Mouse (Mus musculus): ENCODE measurements around the gene Gnai2. TPM values are rescaled to one million over a fixed set of nuclear protein-coding genes. Genes with fewer than 3 reads are reported as not detected.

Gnai2 gene
- polyA plus RNA-seq, 1 experiment from 2014 or later = 234 TPM

GRCm38 (mm10) chr9:107594281-107595062 is 40.7 kb downstream of the Gnai2 start:
- H3K4me3 ChIP-seq (ENCODE audit: low read depth, low read length) = no peak overlapping the region
- no peaks in the 10 kb centered on the region for H3K27me3 ChIP-seq (ENCODE audit: control insufficient read depth, insufficient read depth, low read length)
- WGBS = 63% methylated on average over 8 of the region's 8 CpGs
- no peak overlapping the region for H3K9ac ChIP-seq (replicated peaks; ENCODE audit: low read depth, low read length)
- H3K27ac ChIP-seq (ENCODE audit: low read depth, low read length) = no peak overlapping the region
- H3K4me1 ChIP-seq (ENCODE audit: control insufficient read depth, insufficient read depth, low read length) = no peaks in the 10 kb centered on the region
- H3K36me3 ChIP-seq (ENCODE audit: control insufficient read depth, insufficient read depth, low read length) = peaks cover 31% of the 10 kb centered on the region
- no peaks in the 10 kb centered on the region for H3K9me3 ChIP-seq (ENCODE audit: control insufficient read depth, low read length)
- no peak overlapping the region for H3K4me2 ChIP-seq (ENCODE audit: low read depth, low read length)
- no peak for ATAC-seq (ENCODE audit: low read depth)

DNA sequence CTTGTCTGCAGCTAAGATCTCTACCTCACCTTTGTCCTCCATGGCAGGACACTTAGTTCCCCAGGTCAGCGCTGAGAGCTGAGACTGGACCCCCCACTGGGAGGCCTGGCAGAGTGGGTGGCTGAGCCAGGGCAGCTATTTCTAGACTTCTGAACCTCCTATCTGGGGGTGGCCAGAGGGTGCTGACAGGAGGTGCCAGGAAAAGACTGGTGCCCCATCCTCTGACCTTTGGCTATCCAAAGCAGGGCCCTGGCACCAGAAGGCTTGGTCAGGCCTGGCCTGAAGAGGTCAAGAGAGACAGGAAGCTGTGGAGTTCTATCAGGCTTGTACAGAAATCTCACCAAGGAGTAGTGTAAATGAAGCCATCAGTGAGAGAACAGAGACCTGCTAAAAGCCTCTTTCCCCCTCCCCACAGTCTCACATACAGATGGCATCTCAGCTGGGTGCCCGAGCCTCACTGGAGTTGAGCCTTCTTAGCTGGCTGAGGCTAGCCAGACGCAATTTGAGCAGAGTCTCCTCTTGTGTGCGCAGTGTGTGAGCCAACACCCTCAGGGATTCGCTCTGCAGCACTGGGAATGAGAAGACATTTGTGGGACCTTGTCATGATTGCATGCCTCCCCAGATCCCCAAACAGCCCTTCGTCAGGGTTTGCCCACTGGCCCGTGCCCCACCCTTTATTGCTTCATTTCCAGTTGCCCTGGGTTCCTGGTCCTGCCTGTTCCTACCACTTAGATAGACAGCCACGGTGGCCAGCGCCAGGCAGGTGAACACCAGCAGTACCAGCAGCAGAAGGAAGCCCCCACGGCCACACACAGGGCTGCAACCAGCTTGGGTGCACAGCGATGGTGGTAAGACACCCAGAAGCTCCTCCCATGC is 41.8 kb downstream of the Gnai2 start:
- 72% methylated on average over 11 of the region's 11 CpGs for WGBS
- Histone ChIP-seq H3K36me3 (ENCODE audit: control insufficient read depth, insufficient read depth, low read length) (peaks cover 31% of the 10 kb centered on the region), H3K4me2 (ENCODE audit: low read depth, low read length) (no peak overlapping the region), H3K9ac (replicated peaks; ENCODE audit: low read depth, low read length) (no peak overlapping the region), H3K9me3 (ENCODE audit: control insufficient read depth, low read length) (no peaks in the 10 kb centered on the region), H3K27ac (ENCODE audit: low read depth, low read length) (no peak overlapping the region), H3K27me3 (ENCODE audit: control insufficient read depth, insufficient read depth, low read length) (no peaks in the 10 kb centered on the region), H3K4me3 (ENCODE audit: low read depth, low read length) (no peak overlapping the region), H3K4me1 (ENCODE audit: control insufficient read depth, insufficient read depth, low read length) (peaks cover 3% of the 10 kb centered on the region)
- no peak for ATAC-seq (ENCODE audit: low read depth)

- ATAC-seq (ENCODE audit: low read depth) = no peak
- WGBS = 97% methylated on average over 6 of the region's 6 CpGs
- peaks cover 31% of the 10 kb centered on the region for H3K36me3 ChIP-seq (ENCODE audit: control insufficient read depth, insufficient read depth, low read length)
Measured at GRCm38 (mm10) chr9:107590773-107591060, 44.5 kb downstream of the Gnai2 start.

GRCm38 (mm10) chr9:107590058-107590772 is 45.0 kb downstream of the Gnai2 start:
- Histone ChIP-seq H3K9me3 (ENCODE audit: control insufficient read depth, low read length) (no peaks in the 10 kb centered on the region), H3K4me1 (ENCODE audit: control insufficient read depth, insufficient read depth, low read length) (peaks cover 6% of the 10 kb centered on the region), H3K4me2 (ENCODE audit: low read depth, low read length) (no peak overlapping the region), H3K36me3 (ENCODE audit: control insufficient read depth, insufficient read depth, low read length) (peaks cover 31% of the 10 kb centered on the region), H3K9ac (replicated peaks; ENCODE audit: low read depth, low read length) (no peak overlapping the region), H3K27ac (ENCODE audit: low read depth, low read length) (no peak overlapping the region), H3K4me3 (ENCODE audit: low read depth, low read length) (no peak overlapping the region), H3K27me3 (ENCODE audit: control insufficient read depth, insufficient read depth, low read length) (no peaks in the 10 kb centered on the region)
- ATAC-seq (ENCODE audit: low read depth) = no peak
- 93% methylated on average over 25 of the region's 25 CpGs for WGBS

More at GRCm38 (mm10) chr9:107590773-107591060, 44.5 kb downstream of the Gnai2 start:
- no peaks in the 10 kb centered on the region for H3K9me3 ChIP-seq (ENCODE audit: control insufficient read depth, low read length)
- no peak overlapping the region for H3K9ac ChIP-seq (replicated peaks; ENCODE audit: low read depth, low read length)
- H3K4me1 ChIP-seq (ENCODE audit: control insufficient read depth, insufficient read depth, low read length) = peaks cover 6% of the 10 kb centered on the region
- no peaks in the 10 kb centered on the region for H3K27me3 ChIP-seq (ENCODE audit: control insufficient read depth, insufficient read depth, low read length)
- H3K27ac ChIP-seq (ENCODE audit: low read depth, low read length) = no peak overlapping the region
- H3K4me3 ChIP-seq (ENCODE audit: low read depth, low read length) = no peak overlapping the region
- no peak overlapping the region for H3K4me2 ChIP-seq (ENCODE audit: low read depth, low read length)

DNA sequence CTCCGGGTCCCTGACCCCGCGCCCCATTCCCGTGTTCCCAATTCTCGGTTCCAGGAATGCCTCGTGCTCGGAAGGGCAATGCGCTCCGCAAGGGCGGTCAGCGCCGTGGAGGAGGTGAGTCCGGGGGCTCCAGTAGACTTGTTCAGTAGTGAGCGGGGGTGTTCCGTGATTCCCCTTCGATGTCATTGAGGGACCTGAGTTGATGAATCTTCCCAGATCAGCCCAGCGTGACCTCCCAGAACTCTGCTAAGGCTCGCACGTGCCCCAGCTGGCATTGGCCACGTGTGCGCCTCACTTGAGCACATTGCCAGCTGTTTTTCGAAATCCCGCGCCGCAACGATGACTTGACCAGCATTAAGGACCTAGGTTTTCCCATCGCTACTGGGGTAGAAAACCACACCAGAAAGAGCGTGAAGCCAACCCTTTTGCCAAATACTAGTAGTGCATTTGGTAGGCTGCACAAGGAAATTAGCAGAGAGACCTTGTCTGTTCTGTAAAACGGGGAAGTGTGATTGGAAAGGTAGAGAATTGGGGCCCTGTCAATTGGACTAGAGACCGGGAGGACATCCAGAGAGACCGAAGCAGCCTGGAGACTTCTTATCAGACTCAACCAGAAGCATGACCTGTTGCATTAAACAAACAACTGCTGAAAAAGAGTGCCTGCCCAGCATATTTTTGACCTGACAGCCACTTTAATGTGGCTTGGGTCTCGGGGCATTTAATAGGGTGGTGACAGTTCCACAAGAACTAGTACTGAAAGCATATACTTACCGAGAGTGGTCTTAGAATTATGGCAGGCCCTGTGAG is 47.1 kb downstream of the Gnai2 start:
- Histone ChIP-seq H3K36me3 (ENCODE audit: control insufficient read depth, insufficient read depth, low read length) (peaks cover 30% of the 10 kb centered on the region), H3K27ac (ENCODE audit: low read depth, low read length) (no peak overlapping the region), H3K4me1 (ENCODE audit: control insufficient read depth, insufficient read depth, low read length) (peaks cover 6% of the 10 kb centered on the region), H3K27me3 (ENCODE audit: control insufficient read depth, insufficient read depth, low read length) (no peaks in the 10 kb centered on the region), H3K4me2 (ENCODE audit: low read depth, low read length) (peak overlapping the region; percentile 59), H3K9me3 (ENCODE audit: control insufficient read depth, low read length) (no peaks in the 10 kb centered on the region), H3K4me3 (ENCODE audit: low read depth, low read length) (peak overlapping the region; percentile 68), H3K9ac (replicated peaks; ENCODE audit: low read depth, low read length) (peak overlapping the region; percentile 44; the same call in 1 of the 2 replicates)
- peak; percentile 54; the same call in 1 of the 2 replicates for ATAC-seq (ENCODE audit: low read depth)
- 5% methylated on average over 33 of the region's 33 CpGs for WGBS

- Histone ChIP-seq H3K36me3 (ENCODE audit: control insufficient read depth, insufficient read depth, low read length) (peaks cover 30% of the 10 kb centered on the region), H3K27me3 (ENCODE audit: control insufficient read depth, insufficient read depth, low read length) (no peaks in the 10 kb centered on the region), H3K9ac (replicated peaks; ENCODE audit: low read depth, low read length) (peak within 1 kb of the TSS; percentile 44; the same call in 1 of the 2 replicates), H3K4me2 (ENCODE audit: low read depth, low read length) (peak within 1 kb of the TSS; percentile 59), H3K4me1 (ENCODE audit: control insufficient read depth, insufficient read depth, low read length) (peaks cover 6% of the 10 kb centered on the region), H3K9me3 (ENCODE audit: control insufficient read depth, low read length) (no peaks in the 10 kb centered on the region), H3K4me3 (ENCODE audit: low read depth, low read length) (peak within 1 kb of the TSS; percentile 68), H3K27ac (ENCODE audit: low read depth, low read length) (no peak within 1 kb of the TSS)
- peak; percentile 97 for ATAC-seq (ENCODE audit: low read depth)
- 14% methylated on average over 46 of the region's 46 CpGs for WGBS
Measured at GRCm38 (mm10) chr9:107586974-107587832, 48.0 kb downstream of the Gnai2 start, which contains the start of gene Ifrd2. TSS of gene Ifrd2 (plus strand) at chr9:107587642.

- H3K9ac ChIP-seq (replicated peaks; ENCODE audit: low read depth, low read length) = no peak overlapping the region
- no peak for ATAC-seq (ENCODE audit: low read depth)
- H3K4me3 ChIP-seq (ENCODE audit: low read depth, low read length) = no peak overlapping the region
- WGBS = 93% methylated on average over 5 of the region's 5 CpGs
- H3K4me2 ChIP-seq (ENCODE audit: low read depth, low read length) = no peak overlapping the region
- peaks cover 11% of the 10 kb centered on the region for H3K4me1 ChIP-seq (ENCODE audit: control insufficient read depth, insufficient read depth, low read length)
- no peak overlapping the region for H3K27ac ChIP-seq (ENCODE audit: low read depth, low read length)
- peaks cover 25% of the 10 kb centered on the region for H3K36me3 ChIP-seq (ENCODE audit: control insufficient read depth, insufficient read depth, low read length)
- no peaks in the 10 kb centered on the region for H3K9me3 ChIP-seq (ENCODE audit: control insufficient read depth, low read length)
- H3K27me3 ChIP-seq (ENCODE audit: control insufficient read depth, insufficient read depth, low read length) = no peaks in the 10 kb centered on the region
Measured at GRCm38 (mm10) chr9:107586504-107586903, 48.7 kb downstream of the Gnai2 start.

All from neural tube, embryonic 14.5 days (tissue).